Mouse (Mus musculus): ENCODE results near the gene Fxyd6. TPM values are rescaled to one million over a fixed set of nuclear protein-coding genes. Genes with fewer than 3 reads are reported as not detected.

The Fxyd6 gene
- total and polyA plus RNA-seq, 3 experiments, result 0.08 TPM; not detected in 2

- Histone ChIP-seq H3K27ac (ENCODE audit: insufficient read depth, low read depth) (no peak overlapping the region), H3K36me3 (replicated peaks in 1 of 2; ENCODE audit: control insufficient read depth in 1 of 2, insufficient read depth in 1 of 2, low read length in 1 of 2) (no peaks in the 10 kb centered on the region), H3K27me3 (replicated peaks) (no peaks in the 10 kb centered on the region), H3K4me3 (replicated peaks in 1 of 3; ENCODE audit: low read depth in 2 of 3, low read length in 2 of 3, poor library complexity in 1 of 3) (no peak overlapping the region), H3K9ac (ENCODE audit: insufficient read depth, low read depth) (no peak overlapping the region), H3K79me2 (replicated peaks; ENCODE audit: control insufficient read depth, extremely low read depth, insufficient read depth, poor library complexity, severe bottlenecking) (no peaks in the 10 kb centered on the region), H3K4me1 (ENCODE audit: control insufficient read depth in 1 of 2, insufficient read depth in 2 of 2) (peaks cover 5 to 39% of the 10 kb centered on the region in 2 experiments; a peak in 3 of 4 replicates), H3K9me3 (replicated peaks; ENCODE audit: low read length) (no peaks in the 10 kb centered on the region), H3K4me2 (ENCODE audit: insufficient read depth, low read depth, poor library complexity, severe bottlenecking) (no peak overlapping the region)
- no peak for DNase-seq (ENCODE audit: extremely low read depth)
- dilution Hi-C loops (cut with MboI; ENCODE audit: extremely low pct_ligation_motif_present, extremely low pct_unique_long_range_greater_than_20kb, low sequenced_read_pairs), result no loop called here
- in situ Hi-C loops (cut with MboI; ENCODE audit: low pct_ligation_motif_present, low pct_unique_long_range_greater_than_20kb, low sequenced_read_pairs), result no loop called here
- TF ChIP-seq BHLHE40 (IDR thresholded peaks at IDR 0.05; ENCODE audit: low read depth, low read length), result no peak
- TF ChIP-seq ZNF384 (IDR thresholded peaks at IDR 0.05; ENCODE audit: low read depth, low read length), result no peak
- TF ChIP-seq JUND (conservative IDR thresholded peaks at IDR 0.05; ENCODE audit: low read depth, low read length), result no peak
- no peak for TF ChIP-seq ELF1 (IDR thresholded peaks at IDR 0.05; ENCODE audit: low read depth, low read length)
- TF ChIP-seq POLR2AphosphoS2 (IDR thresholded peaks at IDR 0.05; ENCODE audit: low read depth, low read length), result no peak
- no peak for TF ChIP-seq USF1 (IDR thresholded peaks at IDR 0.05; ENCODE audit: low read depth, low read length)
- TF ChIP-seq KAT2A (IDR thresholded peaks at IDR 0.05; ENCODE audit: insufficient replicate concordance, low read length), result no peak
- no peak for TF ChIP-seq CHD2 (IDR thresholded peaks at IDR 0.05; ENCODE audit: low read length)
- TF ChIP-seq MAZ (IDR thresholded peaks at IDR 0.05; ENCODE audit: low read depth, low read length), result no peak
- no peak for TF ChIP-seq SMC3 (IDR thresholded peaks at IDR 0.05; ENCODE audit: low read depth, low read length)
- TF ChIP-seq EP300 (IDR thresholded peaks at IDR 0.05; ENCODE audit: low read length), result no peak
- TF ChIP-seq USF2 (conservative IDR thresholded peaks at IDR 0.05; ENCODE audit: low read depth, low read length), result no peak
Observed at GRCm38 (mm10) chr9:45433119-45433518, 63.1 kb downstream of the Fxyd6 start.

- in situ Hi-C loops (cut with MboI; ENCODE audit: low pct_ligation_motif_present, low pct_unique_long_range_greater_than_20kb, low sequenced_read_pairs) (no loop called here), dilution Hi-C loops (cut with MboI; ENCODE audit: extremely low pct_ligation_motif_present, extremely low pct_unique_long_range_greater_than_20kb, low sequenced_read_pairs) (no loop called here)
- no peaks in the 10 kb centered on the region for H3K36me3 ChIP-seq (replicated peaks in 1 of 2; ENCODE audit: control insufficient read depth in 1 of 2, insufficient read depth in 1 of 2, low read length in 1 of 2)
- peaks cover 5 to 39% of the 10 kb centered on the region in 2 experiments; a peak in 3 of 4 replicates for H3K4me1 ChIP-seq (ENCODE audit: control insufficient read depth in 1 of 2, insufficient read depth in 2 of 2)
- TF ChIP-seq TCF12 (IDR thresholded peaks at IDR 0.05; ENCODE audit: low read depth, low read length), result no peak
- H3K27me3 ChIP-seq (replicated peaks), result no peaks in the 10 kb centered on the region
- no peak overlapping the region for H3K4me2 ChIP-seq (ENCODE audit: insufficient read depth, low read depth, poor library complexity, severe bottlenecking)
- DNase-seq (ENCODE audit: extremely low read depth), result peak; percentile 34
- no peaks in the 10 kb centered on the region for H3K9me3 ChIP-seq (replicated peaks; ENCODE audit: low read length)
- no peak overlapping the region for H3K27ac ChIP-seq (ENCODE audit: insufficient read depth, low read depth)
- no peak overlapping the region for H3K4me3 ChIP-seq (replicated peaks in 1 of 3; ENCODE audit: low read depth in 2 of 3, low read length in 2 of 3, poor library complexity in 1 of 3)
- no peak overlapping the region for H3K9ac ChIP-seq (ENCODE audit: insufficient read depth, low read depth)
- no peaks in the 10 kb centered on the region for H3K79me2 ChIP-seq (replicated peaks; ENCODE audit: control insufficient read depth, extremely low read depth, insufficient read depth, poor library complexity, severe bottlenecking)
Observed at GRCm38 (mm10) chr9:45434171-45434570, 64.2 kb downstream of the Fxyd6 start.

- TF ChIP-seq USF1 (IDR thresholded peaks at IDR 0.05; ENCODE audit: low read depth, low read length), result no peak
- no peak for TF ChIP-seq RAD21 (IDR thresholded peaks at IDR 0.05; ENCODE audit: low read depth, low read length)
- TF ChIP-seq BHLHE40 (IDR thresholded peaks at IDR 0.05; ENCODE audit: low read depth, low read length), result no peak
- H3K4me2 ChIP-seq (ENCODE audit: insufficient read depth, low read depth, poor library complexity, severe bottlenecking), result no peak overlapping the region
- no peak for DNase-seq (ENCODE audit: extremely low read depth)
- no peak overlapping the region for H3K9ac ChIP-seq (ENCODE audit: insufficient read depth, low read depth)
- dilution Hi-C loops (cut with MboI; ENCODE audit: extremely low pct_ligation_motif_present, extremely low pct_unique_long_range_greater_than_20kb, low sequenced_read_pairs), result no loop called here
- H3K4me3 ChIP-seq (replicated peaks in 1 of 3; ENCODE audit: low read depth in 2 of 3, low read length in 2 of 3, poor library complexity in 1 of 3), result no peak overlapping the region
- in situ Hi-C loops (cut with MboI; ENCODE audit: low pct_ligation_motif_present, low pct_unique_long_range_greater_than_20kb, low sequenced_read_pairs), result no loop called here
- no peaks in the 10 kb centered on the region for H3K79me2 ChIP-seq (replicated peaks; ENCODE audit: control insufficient read depth, extremely low read depth, insufficient read depth, poor library complexity, severe bottlenecking)
- H3K9me3 ChIP-seq (replicated peaks; ENCODE audit: low read length), result no peaks in the 10 kb centered on the region
- H3K4me1 ChIP-seq (ENCODE audit: control insufficient read depth in 1 of 2, insufficient read depth in 2 of 2), result peaks cover 9 to 37% of the 10 kb centered on the region in 2 experiments
- no peak overlapping the region for H3K27ac ChIP-seq (ENCODE audit: insufficient read depth, low read depth)
- H3K36me3 ChIP-seq (replicated peaks in 1 of 2; ENCODE audit: control insufficient read depth in 1 of 2, insufficient read depth in 1 of 2, low read length in 1 of 2), result no peaks in the 10 kb centered on the region
- H3K27me3 ChIP-seq (replicated peaks), result peaks cover 1% of the 10 kb centered on the region
Observed at GRCm38 (mm10) chr9:45439025-45439424, 69.0 kb downstream of the Fxyd6 start.

Data from CH12.LX (cell line).